8 mouse cellular contexts compared by ENCODE assay signal in genomic region chr2:80447291-80447791, GRCm38 (mm10). TPM values are rescaled to one million over a fixed set of nuclear protein-coding genes. Genes with fewer than 3 reads are reported as not detected.
DNase-seq lines count a peak whose midpoint lies in the region; ATAC-seq lines count a peak whose summit lies in the region.

Gene Frzb, minus strand, starts transcription at chr2:80447625.

- H3K27me3 ChIP-seq in forebrain, embryonic 16.5 days (replicated peaks; ENCODE audit: control insufficient read depth, insufficient read depth, low read length) = peaks cover 8% of the 10 kb centered on the region
- H3K27me3 ChIP-seq in hindbrain, embryonic 11.5 days (ENCODE audit: control insufficient read depth, insufficient read depth, low read length) = peaks cover 4% of the 10 kb centered on the region; the same call in 1 of the 2 replicates

- no peaks in the 10 kb centered on the region for H3K36me3 ChIP-seq in forebrain, embryonic 16.5 days (ENCODE audit: control insufficient read depth, insufficient read depth)
- H3K36me3 ChIP-seq in hindbrain, embryonic 11.5 days (ENCODE audit: control insufficient read depth, insufficient read depth, low read length) = no peaks in the 10 kb centered on the region

- peak; percentile 12 for DNase-seq in NIH3T3 (ENCODE audit: low read depth)
- peak; percentile 36 for DNase-seq in cerebellum, adult 11 months
- peak; percentile 79 for DNase-seq in hindbrain, embryonic 11.5 days (ENCODE audit: low spot score)
- peak; percentile 35 to 37 for DNase-seq in layer of hippocampus, postnatal 36 days
- peak; percentile 7 for DNase-seq in lung, postnatal 36 days
- peak; percentile 23 for DNase-seq in right cerebral cortex, postnatal 14 days

- peak within 1 kb of the TSS; percentile 66 for H3K9ac ChIP-seq in forebrain, embryonic 16.5 days (replicated peaks; ENCODE audit: low read depth, low read length)
- peak within 1 kb of the TSS; percentile 74 for H3K9ac ChIP-seq in hindbrain, embryonic 11.5 days (ENCODE audit: low read depth, low read length)

- peak within 1 kb of the TSS; percentile 100 for H3K4me2 ChIP-seq in forebrain, embryonic 16.5 days (ENCODE audit: low read length)
- H3K4me2 ChIP-seq in hindbrain, embryonic 11.5 days (replicated peaks; ENCODE audit: low read depth, low read length) = peak within 1 kb of the TSS; percentile 85

- under 1% methylated on average over 30 of the region's 33 CpGs for WGBS in forebrain, embryonic 16.5 days
- WGBS in hindbrain, embryonic 11.5 days = under 1% methylated on average over 33 of the region's 33 CpGs

- H3K4me1 ChIP-seq in forebrain, embryonic 16.5 days (replicated peaks; ENCODE audit: control insufficient read depth, insufficient read depth, low read length) = peaks cover 20% of the 10 kb centered on the region
- H3K4me1 ChIP-seq in hindbrain, embryonic 11.5 days (replicated peaks; ENCODE audit: control insufficient read depth, insufficient read depth, low read length) = no peaks in the 10 kb centered on the region

- H3K4me3 ChIP-seq in forebrain, embryonic 16.5 days (replicated peaks; ENCODE audit: low read length) = peak within 1 kb of the TSS; percentile 50
- peak within 1 kb of the TSS; percentile 60 for H3K4me3 ChIP-seq in hindbrain, embryonic 11.5 days (ENCODE audit: low read depth, low read length)

- peak; percentile 70 for ATAC-seq in forebrain, embryonic 16.5 days
- peak; percentile 85 for ATAC-seq in hindbrain, embryonic 11.5 days (ENCODE audit: low FRiP score)
- ATAC-seq in inflammation-experienced regulatory T-cells, adult 6 months = no peak

- peaks cover 3% of the 10 kb centered on the region for H3K9me3 ChIP-seq in forebrain, embryonic 16.5 days (ENCODE audit: control insufficient read depth, low read length)
- H3K9me3 ChIP-seq in hindbrain, embryonic 11.5 days (ENCODE audit: control insufficient read depth, low read length) = no peaks in the 10 kb centered on the region

- no peak within 1 kb of the TSS for H3K27ac ChIP-seq in forebrain, embryonic 16.5 days (ENCODE audit: low read length)
- peak within 1 kb of the TSS; percentile 47; the same call in 1 of the 2 replicates for H3K27ac ChIP-seq in hindbrain, embryonic 11.5 days (ENCODE audit: low read depth, low read length)

RNA-seq across cellular contexts. Expression of gene Frzb, which starts in this region (rescaled TPM):
- polyA plus RNA-seq in forebrain, embryonic 16.5 days (2015; fragmentation: Nextera tagmentation; extraction: Ambion mirVana) = 4.2 and 5.2 TPM in 2 replicates
- 35.7 and 43.1 TPM in 2 replicates for polyA plus RNA-seq in hindbrain, embryonic 11.5 days (2014; fragmentation: Nextera tagmentation; extraction: Ambion mirVana)
- total RNA-seq in layer of hippocampus, postnatal 36 days (2021) = 10 to 100 TPM; 34.4 to 37.4 TPM
- polyA plus RNA-seq in inflammation-experienced regulatory T-cells, adult 6 months (2017; shearing (Covaris generic)) = not detected

Comparison
In these comparisons a context has a peak if more than half of its experiments do, and no peak if none do; other contexts are left out.
1. DNase-seq: peak in every context shown above with its lines; median percentile 79 in hindbrain, embryonic 11.5 days; 36 in cerebellum, adult 11 months; 36 in layer of hippocampus, postnatal 36 days; 23 in right cerebral cortex, postnatal 14 days; 12 in NIH3T3; 7 in lung, postnatal 36 days.